Mouse (Mus musculus) ES-Bruce4 (cell line): ENCODE data around the gene Rora. TPM values are rescaled to one million over a fixed set of nuclear protein-coding genes. Genes with fewer than 3 reads are reported as not detected.
A peak's percentile ranks its signal among the peaks of the same experiment; 100 is the strongest.

Experiments used
- H3K27ac ChIP-seq: 2 replicates; pipeline ENCODE4 v1.5.1; 2012; ENCODE audit warnings: low read length, inconsistent platforms; ENCODE audit not compliant: insufficient read depth
- H3K27me3 ChIP-seq: 2 replicates; pipeline ENCODE4 v1.6.1; 2012; ENCODE audit warnings: mild to moderate bottlenecking, low read length, inconsistent platforms; ENCODE audit not compliant: control insufficient read depth, poor library complexity, insufficient read depth, severe bottlenecking
- H3K36me3 ChIP-seq: 2 replicates; pipeline ENCODE4 v1.6.1; 2012; ENCODE audit warnings: inconsistent platforms, mild to moderate bottlenecking, low read length, moderate library complexity; ENCODE audit not compliant: control insufficient read depth, poor library complexity, insufficient read depth, severe bottlenecking
- H3K4me1 ChIP-seq: one replicate; pipeline ENCODE4 v1.8.1; 2011; ENCODE audit warnings: low read length; ENCODE audit not compliant: control insufficient read depth, insufficient read depth
- H3K4me3 ChIP-seq: 2 replicates; pipeline ENCODE4 v1.5.1; 2011; ENCODE audit warnings: low read depth, mild to moderate bottlenecking, low read length
- H3K9ac ChIP-seq: 2 replicates; pipeline ENCODE4 v1.6.1; 2012; ENCODE audit warnings: low read depth, mild to moderate bottlenecking, inconsistent platforms; ENCODE audit not compliant: poor library complexity, severe bottlenecking
- H3K9me3 ChIP-seq: replicated peaks from 2 replicates; pipeline ENCODE4 v1.6.1; 2012; ENCODE audit warnings: mild to moderate bottlenecking, low read length, inconsistent platforms; ENCODE audit not compliant: control insufficient read depth, poor library complexity, insufficient read depth, severe bottlenecking
- CTCF ChIP-seq: IDR thresholded peaks from one replicate; pipeline ENCODE4 v1.8.1; 2011; ENCODE audit warnings: low read depth, low read length
- EP300 ChIP-seq: IDR thresholded peaks from 2 replicates; pipeline ENCODE4 v1.6.1; 2011; ENCODE audit warnings: low read depth, low read length; ENCODE audit not compliant: insufficient read depth
- POLR2A ChIP-seq: IDR thresholded peaks from one replicate; pipeline ENCODE4 v1.8.1; 2011; ENCODE audit warnings: low read length; ENCODE audit not compliant: insufficient read depth
- polyA plus RNA-seq: library from polyadenylated mRNA; stranded (reverse); fragments of >200 nt; gene quantifications from 2 replicates; pipeline ENCODE4 v1.2.4, GENCODE M21; 2011; ENCODE audit warnings: low read depth; ENCODE audit not compliant: missing spikeins, insufficient read depth, insufficient read length

Rora gene
- polyA plus RNA-seq, 1 experiment, result 3.6 TPM

DNA sequence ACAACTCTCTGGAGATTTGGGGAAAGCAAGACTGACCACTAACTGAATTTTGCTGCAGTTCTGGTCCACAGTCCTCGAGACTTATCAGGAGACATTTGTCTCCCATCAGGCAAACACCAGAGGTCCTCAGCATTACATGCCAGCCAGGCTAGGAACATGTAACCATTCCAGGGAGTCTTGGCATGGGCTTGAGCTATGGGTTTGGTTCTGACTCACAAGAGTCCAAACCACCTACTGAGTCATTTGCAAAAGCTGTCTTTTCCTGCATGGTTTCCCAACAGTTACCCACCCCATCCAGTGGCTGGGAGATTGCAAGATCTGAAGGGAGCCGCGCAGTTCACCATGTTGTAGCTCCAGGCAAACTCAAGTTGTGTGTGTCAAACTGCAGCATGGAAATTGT lies 290.4 kb downstream of the Rora start:
- no peak for TF ChIP-seq CTCF
- TF ChIP-seq EP300, result no peak
- no peak for TF ChIP-seq POLR2A
- Histone ChIP-seq H3K36me3 (no peaks in the 10 kb centered on the region), H3K9me3 (no peaks in the 10 kb centered on the region), H3K4me3 (no peak overlapping the region), H3K9ac (no peak overlapping the region), H3K4me1 (no peaks in the 10 kb centered on the region), H3K27ac (no peak overlapping the region), H3K27me3 (no peaks in the 10 kb centered on the region)

DNA sequence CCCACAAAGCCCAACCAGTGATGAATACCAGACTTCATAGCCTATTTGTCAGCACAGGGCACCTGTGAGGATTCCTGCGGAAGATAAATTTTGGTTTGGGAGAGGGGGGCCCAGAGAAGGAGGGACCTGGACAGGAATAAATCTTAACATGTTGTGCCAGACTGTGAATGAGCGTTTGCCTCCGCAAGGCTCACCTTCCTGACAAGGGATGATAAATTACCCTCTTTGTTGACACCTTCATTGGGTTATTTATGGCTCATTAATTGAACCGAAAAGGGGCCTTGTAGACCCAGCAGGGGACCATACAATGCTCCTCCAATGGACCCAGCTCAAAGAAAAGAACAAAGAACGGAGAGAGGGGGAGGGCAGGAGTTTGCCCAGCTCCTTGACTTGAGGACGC lies 294.1 kb downstream of the Rora start:
- TF ChIP-seq POLR2A (no peak), EP300 (no peak), CTCF (no peak)
- Histone ChIP-seq H3K9ac (no peak overlapping the region), H3K27me3 (no peaks in the 10 kb centered on the region)

DNA sequence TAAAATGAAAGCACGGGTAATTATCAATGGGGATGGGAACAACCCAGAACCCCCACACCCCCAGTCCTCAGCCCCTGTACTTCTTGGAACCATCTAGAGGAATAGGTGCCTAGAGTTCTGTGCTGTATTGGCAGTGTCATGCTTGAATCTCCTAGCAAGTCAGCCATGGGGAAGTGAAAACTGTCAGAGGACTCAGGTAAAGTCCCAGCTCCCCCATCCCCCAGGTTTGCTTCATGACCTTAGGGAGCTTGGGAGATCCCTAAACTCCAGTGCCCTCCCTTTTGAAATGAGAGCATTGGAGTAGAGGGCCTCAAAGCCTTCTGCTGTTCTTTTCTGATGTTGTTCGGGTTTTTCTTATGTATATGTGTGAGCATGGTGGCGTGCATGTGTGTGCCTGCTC lies 294.6 kb downstream of the Rora start:
- Histone ChIP-seq H3K27ac (no peak overlapping the region), H3K4me3 (no peak overlapping the region), H3K27me3 (no peaks in the 10 kb centered on the region), H3K4me1 (no peaks in the 10 kb centered on the region), H3K9me3 (no peaks in the 10 kb centered on the region), H3K9ac (no peak overlapping the region), H3K36me3 (no peaks in the 10 kb centered on the region)
- TF ChIP-seq CTCF, result no peak

More for the DNA sequence above, 294.1 kb downstream of the Rora start:
- Histone ChIP-seq H3K36me3 (no peaks in the 10 kb centered on the region), H3K27ac (no peak overlapping the region), H3K9me3 (no peaks in the 10 kb centered on the region), H3K4me1 (no peaks in the 10 kb centered on the region), H3K4me3 (no peak overlapping the region)

DNA sequence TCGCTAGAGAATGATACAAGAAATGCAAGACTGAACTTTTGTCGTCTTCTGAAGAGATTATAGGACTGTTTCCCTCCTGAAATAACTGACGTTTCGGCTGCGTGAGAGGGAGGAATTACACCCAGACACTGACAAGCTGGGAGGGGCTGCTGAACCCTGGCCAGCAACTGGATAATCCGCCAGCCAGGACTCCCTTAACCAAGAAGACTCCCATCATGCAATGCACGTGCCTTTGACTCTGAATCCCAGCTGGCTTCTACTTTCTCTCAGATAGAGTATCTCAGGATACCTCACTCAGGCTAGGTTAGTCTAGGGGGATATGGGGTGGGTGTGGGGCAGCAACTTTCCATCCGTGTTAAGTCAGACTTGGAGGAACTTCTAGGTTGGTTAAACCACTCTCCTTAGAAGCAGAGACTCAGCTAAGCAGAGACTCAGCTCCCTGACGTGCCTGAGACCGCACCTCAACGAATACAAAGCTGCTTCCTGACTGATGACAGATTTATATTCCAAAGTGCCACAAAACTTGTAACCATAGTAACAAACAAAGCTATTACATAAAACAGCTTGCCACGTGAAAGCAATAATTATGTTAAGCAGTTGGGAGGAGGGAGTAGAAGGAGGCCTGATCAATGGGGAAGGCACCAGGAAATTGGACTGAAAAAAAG lies 302.8 kb downstream of the Rora start:
- TF ChIP-seq CTCF, result no peak
- TF ChIP-seq EP300, result no peak
- no peak for TF ChIP-seq POLR2A
- no peak overlapping the region for H3K9ac ChIP-seq

DNA sequence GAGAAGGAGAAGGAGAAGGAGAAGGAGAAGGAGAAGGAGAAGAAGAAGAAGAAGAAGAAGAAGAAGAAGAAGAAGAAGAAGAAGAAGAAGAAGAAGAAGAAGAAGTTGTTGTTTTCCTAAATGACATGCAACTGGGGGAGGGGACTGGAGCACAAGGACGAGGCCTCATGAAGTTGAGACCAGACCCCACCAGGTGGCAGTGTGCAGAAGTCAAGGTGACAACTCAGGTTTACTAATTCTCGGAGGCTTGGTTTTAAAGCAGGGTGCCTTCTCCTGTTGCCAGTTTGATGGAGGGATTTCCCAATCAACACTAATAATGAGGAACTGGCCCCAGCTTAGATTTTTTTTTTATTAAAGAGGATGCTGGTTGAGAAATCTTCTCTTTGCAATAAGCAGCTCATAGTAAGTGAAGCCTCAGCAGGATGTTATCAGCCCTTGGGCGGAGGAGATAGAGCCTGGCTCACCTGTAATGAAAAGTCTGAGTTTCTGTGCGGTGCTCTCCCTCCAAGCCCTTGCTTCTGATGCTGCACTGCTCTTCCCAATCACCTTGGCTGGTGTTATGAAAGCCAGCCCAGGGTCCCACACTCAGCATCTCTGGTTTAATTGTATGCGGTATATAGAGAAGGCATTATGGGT lies 303.5 kb downstream of the Rora start:
- no peaks in the 10 kb centered on the region for H3K4me1 ChIP-seq
- no peaks in the 10 kb centered on the region for H3K36me3 ChIP-seq

More for the DNA sequence above, 302.8 kb downstream of the Rora start:
- no peaks in the 10 kb centered on the region for H3K27me3 ChIP-seq
- H3K4me1 ChIP-seq, result no peaks in the 10 kb centered on the region
- H3K27ac ChIP-seq, result no peak overlapping the region
- no peak overlapping the region for H3K4me3 ChIP-seq
- H3K36me3 ChIP-seq, result no peaks in the 10 kb centered on the region
- no peaks in the 10 kb centered on the region for H3K9me3 ChIP-seq

DNA sequence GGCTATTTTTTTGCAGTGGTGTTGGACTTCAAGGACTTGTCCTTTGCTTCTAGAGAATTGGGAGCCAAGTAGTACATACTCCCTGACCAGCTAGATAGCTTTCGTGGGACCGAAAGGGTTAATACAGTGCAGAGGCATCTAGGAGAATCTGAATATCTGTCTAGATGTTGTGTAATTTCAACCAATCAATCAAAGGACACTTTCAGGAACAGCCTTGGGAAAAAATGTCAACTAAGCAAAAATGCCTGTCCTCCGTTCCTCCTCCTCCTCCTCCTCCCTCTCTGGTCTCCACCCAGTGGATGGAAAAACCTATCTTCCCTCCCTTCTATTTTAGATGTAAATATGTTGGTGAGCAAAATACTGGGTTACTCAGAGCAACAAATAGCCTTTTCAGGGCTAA lies 304.2 kb downstream of the Rora start:
- no peaks in the 10 kb centered on the region for H3K36me3 ChIP-seq
- TF ChIP-seq EP300 (no peak), CTCF (no peak), POLR2A (no peak)
- no peaks in the 10 kb centered on the region for H3K4me1 ChIP-seq
- no peaks in the 10 kb centered on the region for H3K9me3 ChIP-seq
- H3K27ac ChIP-seq, result no peak overlapping the region
- no peaks in the 10 kb centered on the region for H3K27me3 ChIP-seq
- no peak overlapping the region for H3K4me3 ChIP-seq
- no peak overlapping the region for H3K9ac ChIP-seq

More for the DNA sequence above, 303.5 kb downstream of the Rora start:
- H3K9ac ChIP-seq, result no peak overlapping the region
- H3K9me3 ChIP-seq, result no peaks in the 10 kb centered on the region
- no peaks in the 10 kb centered on the region for H3K27me3 ChIP-seq
- H3K27ac ChIP-seq, result no peak overlapping the region
- TF ChIP-seq POLR2A, result no peak
- TF ChIP-seq CTCF, result peak; percentile 58
- TF ChIP-seq EP300, result no peak
- H3K4me3 ChIP-seq, result no peak overlapping the region
